Mouse (Mus musculus) cerebellum, postnatal 36 days (tissue): Measurements from ENCODE around the gene Creb5.
A peak's percentile ranks its signal among the peaks of the same experiment; 100 is the strongest.
"Not testable (repeated sequence)": the region's sequence is repeated elsewhere in the genome, so short reads cannot be mapped to it uniquely, and the experiment has no call there.

Experiments
- DNase-seq, 2 experiments: peaks; one replicate each; pipeline ENCODE4 v3.0.0; 2021 to 2022; ENCODE audit warnings: mixed read lengths in 2 of 2

Gene Creb5

GRCm38 (mm10) chr6:53319543-53320325 lies 32.7 kb downstream of the Creb5 start:
- peak; percentile 55 to 57 for DNase-seq

GRCm38 (mm10) chr6:53337398-53337797 lies 50.3 kb downstream of the Creb5 start:
- DNase-seq: no peak

GRCm38 (mm10) chr6:53352311-53352960 lies 65.4 kb downstream of the Creb5 start:
- DNase-seq: no peak

GRCm38 (mm10) chr6:53356328-53356727 lies 69.3 kb downstream of the Creb5 start:
- no peak for DNase-seq

- no peak for DNase-seq
Observed at GRCm38 (mm10) chr6:53363535-53363934, 76.5 kb downstream of the Creb5 start.

DNA sequence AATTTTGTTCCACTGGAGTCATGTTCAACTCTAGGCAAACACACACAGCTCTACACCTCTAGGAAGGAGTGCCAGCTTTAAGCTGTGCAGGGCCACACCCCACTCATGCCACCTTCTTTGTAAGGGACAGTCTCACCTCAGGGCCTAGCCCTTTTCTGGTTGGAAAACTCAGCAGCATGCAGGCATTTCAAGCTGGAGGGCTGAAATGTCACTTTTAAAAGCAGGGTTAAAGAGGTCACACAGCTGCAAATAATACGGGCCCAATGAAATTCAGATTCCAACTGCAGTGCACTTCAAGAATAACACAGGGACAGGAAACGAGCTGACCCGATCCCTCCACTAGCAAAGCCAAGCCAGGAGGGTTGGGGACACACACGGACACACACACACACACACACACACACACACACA lies 76.9 kb downstream of the Creb5 start:
- no peak for DNase-seq

DNA sequence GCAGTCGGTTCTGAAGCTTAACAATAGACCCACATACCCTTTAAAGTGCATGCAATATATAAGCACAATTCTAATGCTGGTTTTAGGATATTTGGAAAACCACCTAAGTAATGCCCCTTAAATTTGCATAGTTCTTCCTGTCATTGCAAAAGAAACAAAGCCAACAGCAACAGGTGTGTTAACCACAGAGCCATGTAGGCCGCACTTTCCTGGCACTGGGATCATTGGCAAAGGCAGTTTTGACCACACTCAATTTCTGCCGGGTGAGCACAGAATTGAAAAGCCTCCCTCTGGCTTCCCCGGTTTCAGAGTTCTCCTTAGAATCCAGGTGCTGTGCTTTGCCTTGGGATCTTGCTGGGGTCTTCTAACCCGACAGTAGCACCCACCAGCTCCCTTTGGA lies 82.1 kb downstream of the Creb5 start:
- no peak for DNase-seq

DNA sequence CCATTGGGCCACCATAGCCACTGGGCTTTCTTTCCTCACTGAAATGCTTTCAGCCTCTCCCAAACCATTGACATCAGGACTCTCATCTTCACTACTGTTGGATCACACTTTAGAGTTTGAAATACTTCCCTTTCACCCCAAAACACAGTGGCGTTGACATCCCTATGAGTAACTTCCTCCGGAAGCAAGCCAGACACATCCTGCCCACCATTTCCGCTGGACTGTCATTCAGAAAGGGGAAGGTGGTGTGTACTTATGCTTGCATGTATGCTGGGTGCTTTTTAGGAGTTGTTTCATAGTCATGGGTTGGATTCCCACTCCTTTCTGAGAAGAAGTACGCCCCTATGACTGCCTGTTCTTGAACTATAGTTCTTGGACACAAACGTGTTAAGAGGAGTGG lies 82.9 kb downstream of the Creb5 start:
- no peak for DNase-seq

- peak; percentile 74 to 78 for DNase-seq
Observed at GRCm38 (mm10) chr6:53371962-53372361, 84.9 kb downstream of the Creb5 start.

GRCm38 (mm10) chr6:53374315-53374941 lies 87.4 kb downstream of the Creb5 start:
- no peak for DNase-seq

GRCm38 (mm10) chr6:53389277-53389676 lies 102.2 kb downstream of the Creb5 start:
- DNase-seq: no peak

GRCm38 (mm10) chr6:53390413-53390812 lies 103.3 kb downstream of the Creb5 start:
- DNase-seq: no peak

DNA sequence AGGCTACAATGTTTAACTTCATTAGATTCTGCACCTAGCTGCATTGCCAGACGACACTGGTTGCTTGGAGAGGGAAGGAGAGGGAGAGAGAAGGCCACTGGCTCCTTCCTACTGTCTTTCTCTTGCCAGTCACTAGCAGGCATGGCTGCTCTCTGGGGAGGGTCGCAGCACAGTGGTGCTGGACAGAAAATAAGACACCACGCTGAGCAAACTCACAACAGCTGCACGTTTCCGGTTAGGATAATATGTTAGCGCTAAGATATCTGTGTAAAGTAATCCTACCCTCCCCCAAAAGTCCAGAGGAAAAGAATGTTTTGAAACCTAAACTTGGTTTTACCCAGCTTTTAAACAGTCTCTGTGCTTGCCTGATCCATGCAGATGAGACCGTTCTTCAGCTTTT lies 107.0 kb downstream of the Creb5 start:
- no peak for DNase-seq

- DNase-seq: peak; percentile 14 to 45
Observed at GRCm38 (mm10) chr6:53395208-53395607, 108.1 kb downstream of the Creb5 start.

DNA sequence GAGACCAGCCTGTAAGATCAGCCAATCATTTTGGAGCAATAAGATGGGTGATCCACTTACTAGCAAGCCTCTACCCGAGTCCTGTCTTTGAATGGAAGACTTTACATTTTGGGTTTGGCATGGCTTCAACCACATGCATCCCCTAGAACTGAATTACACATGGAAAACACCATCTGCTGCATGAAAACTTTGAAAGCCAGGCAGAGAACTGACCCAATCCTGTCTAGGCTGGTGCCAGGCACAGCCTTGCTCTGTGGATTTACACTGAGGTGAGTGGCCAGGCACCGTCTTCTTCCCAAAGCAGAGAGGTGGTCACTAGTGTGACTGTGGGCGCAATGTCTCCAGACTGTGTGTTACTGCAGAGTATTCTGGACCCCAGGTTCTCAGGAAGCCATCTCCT lies 109.4 kb downstream of the Creb5 start:
- no peak for DNase-seq

GRCm38 (mm10) chr6:53397797-53398196 lies 110.7 kb downstream of the Creb5 start:
- DNase-seq: no peak

- DNase-seq: no peak
Observed at GRCm38 (mm10) chr6:53398297-53399140, 111.4 kb downstream of the Creb5 start.

GRCm38 (mm10) chr6:53401364-53401763 lies 114.3 kb downstream of the Creb5 start:
- DNase-seq: no peak

GRCm38 (mm10) chr6:53402551-53402950 lies 115.5 kb downstream of the Creb5 start:
- not testable (repeated sequence) for DNase-seq

DNA sequence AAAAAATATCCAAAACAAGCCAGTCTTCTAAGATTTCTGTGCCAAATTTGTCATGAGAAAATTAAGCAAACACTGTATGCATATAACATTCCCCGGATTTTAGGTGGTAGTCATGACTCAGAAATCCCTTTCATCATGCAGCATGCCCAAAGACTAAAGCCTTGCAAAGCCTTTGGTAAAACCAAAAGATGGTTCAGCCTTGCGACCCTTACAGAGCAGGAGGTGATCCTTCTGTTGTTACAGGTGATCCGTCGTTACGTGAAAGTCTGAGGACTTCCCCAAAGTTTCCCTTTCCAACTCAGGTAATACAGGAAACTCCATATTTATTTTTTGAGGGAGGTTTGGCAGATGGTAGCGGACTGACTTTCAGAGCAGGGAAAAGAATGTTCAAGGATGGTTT lies 122.1 kb downstream of the Creb5 start:
- DNase-seq: no peak

GRCm38 (mm10) chr6:53421345-53421744 lies 134.3 kb downstream of the Creb5 start:
- DNase-seq: no peak

DNA sequence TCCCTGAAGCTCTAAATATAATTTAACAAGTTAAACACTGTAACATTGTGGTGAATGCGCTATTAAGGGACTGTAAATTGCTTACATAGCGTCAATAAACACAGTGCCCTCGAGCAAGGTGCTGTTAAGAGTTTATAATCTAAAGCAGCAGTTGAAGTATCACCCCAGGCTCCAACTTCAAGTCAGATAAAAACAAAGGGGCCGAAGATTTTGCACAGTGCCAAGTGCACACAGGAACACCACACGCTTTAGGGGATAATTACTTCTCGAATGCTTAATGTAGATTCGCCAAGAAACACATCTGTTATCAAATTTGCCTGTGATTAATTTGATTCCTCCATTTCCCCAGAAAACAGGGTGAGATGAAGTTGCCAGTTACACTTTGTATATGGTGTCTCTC lies 142.3 kb downstream of the Creb5 start:
- DNase-seq: no peak

- no peak for DNase-seq
Observed at GRCm38 (mm10) chr6:53429891-53430290, 142.8 kb downstream of the Creb5 start.
